Mouse (Mus musculus) CD4-positive, CD25-positive, alpha-beta regulatory T cell (primary cell): Measurements from ENCODE around the gene Pak6. TPM values are rescaled to one million over a fixed set of nuclear protein-coding genes. Genes with fewer than 3 reads are reported as not detected.

Experiments
- polyA plus RNA-seq: library from polyadenylated mRNA; unstranded; fragments of 100-300 nt; shearing (Covaris generic); gene quantifications from one replicate; pipeline ENCODE4 v1.2.1, GENCODE M21; 2017

Gene Pak6
- polyA plus RNA-seq = 0.20 TPM

DNA sequence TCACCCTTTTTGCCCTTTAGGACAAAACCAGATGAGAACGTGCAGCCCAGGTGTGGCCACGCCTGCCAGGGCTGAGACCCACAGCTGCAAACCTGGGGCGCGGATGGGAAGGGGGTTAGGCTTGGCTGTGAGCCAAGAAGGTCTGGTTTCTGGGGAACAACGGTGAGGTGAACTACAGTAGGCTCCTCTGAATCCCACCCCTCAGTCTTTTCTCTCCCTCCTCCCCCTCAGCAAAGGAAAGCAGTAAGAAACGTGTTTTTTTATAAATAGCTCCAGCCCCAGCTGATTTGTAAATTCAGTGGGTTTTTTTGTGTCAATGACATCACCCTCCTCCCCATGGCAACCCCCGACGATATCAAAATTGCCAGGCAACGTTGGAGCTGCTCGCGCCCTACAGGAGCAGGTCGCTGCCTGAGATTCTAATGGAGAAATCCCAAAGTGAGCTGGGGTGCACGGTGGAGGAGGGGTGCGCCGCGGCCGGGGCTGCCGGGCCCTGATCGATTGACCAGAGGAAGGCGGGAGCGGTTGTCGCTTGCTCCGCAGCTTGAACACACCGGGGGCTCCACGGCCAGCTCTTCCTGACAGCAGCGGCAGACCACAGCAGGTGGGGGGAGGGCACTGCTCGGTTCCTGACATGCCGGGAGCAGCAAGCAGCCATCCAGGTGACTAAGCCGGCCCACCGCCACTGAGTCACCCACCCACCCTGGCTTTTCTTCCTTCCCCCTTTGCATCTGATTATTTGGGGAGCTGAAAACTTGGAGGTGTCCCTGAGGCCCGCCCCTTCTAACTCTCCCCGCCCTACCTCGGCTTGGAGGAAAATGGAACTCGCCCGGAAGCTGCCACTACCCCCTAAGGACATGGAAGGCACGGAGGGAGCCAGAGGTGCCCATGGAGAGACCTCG is at the start of gene Pak6:
Gene Pak6, plus strand, starts transcription at position 402 of the 902 bp plus-strand sequence.

GRCm38 (mm10) chr2:118703913-118704730 is 41.0 kb downstream of the Pak6 start, which contains the start of gene Ankrd63:
Gene Ankrd63 (minus strand): TSS chr2:118703963.

GRCm38 (mm10) chr2:118728337-118728736 is 65.2 kb downstream of the Pak6 start, which contains the start of gene Plcb2:
Gene Plcb2 (minus strand): TSS chr2:118728438.

GRCm38 (mm10) chr2:118745232-118745884 is 82.3 kb downstream of the Pak6 start, which contains the start of gene Inafm2:
Gene Inafm2 (plus strand): TSS chr2:118745758.

Other genes with a start within 250 kb of the Pak6 start
- 308 TPM for gene Srp14, start 183.6 kb upstream of the Pak6 start, polyA plus RNA-seq
- 1.7 TPM for gene Bmf, start 113.6 kb upstream of the Pak6 start, polyA plus RNA-seq
- gene Bub1b, start 65.1 kb upstream of the Pak6 start, polyA plus RNA-seq = 4.4 TPM
- gene Ankrd63, start 40.7 kb downstream of the Pak6 start, polyA plus RNA-seq = not detected
- 56.3 TPM for gene Plcb2, start 65.1 kb downstream of the Pak6 start, polyA plus RNA-seq
- 8.2 TPM for gene Inafm2, start 82.5 kb downstream of the Pak6 start, polyA plus RNA-seq
- gene Ccdc9b, start 99.4 kb downstream of the Pak6 start, polyA plus RNA-seq = 0.12 TPM
- gene Phgr1, start 109.5 kb downstream of the Pak6 start, polyA plus RNA-seq = not detected
- gene Disp2, start 116.4 kb downstream of the Pak6 start, polyA plus RNA-seq = 0.12 TPM
- 9.4 TPM for gene Knstrn, start 150.7 kb downstream of the Pak6 start, polyA plus RNA-seq
- gene Ivd, start 198.7 kb downstream of the Pak6 start, polyA plus RNA-seq = 66.6 TPM
- 22.5 TPM for gene Bahd1, start 237.1 kb downstream of the Pak6 start, polyA plus RNA-seq